Mouse (Mus musculus): ENCODE measurements at regions not wholly inside any gene's neighbourhood (a gene's known extent, or its start where the extent isn't known, plus 50 kb on each side); places are given as distances from the start of the nearest gene placed in this dataset.
A peak's percentile ranks its signal among the peaks of the same experiment; 100 is the strongest.

- no peak for DNase-seq (ENCODE audit: low spot score in 2 of 2)
Observed at GRCm38 (mm10) chr1:155041592-155041991, 57.8 kb downstream of the Ier5 start.

GRCm38 (mm10) chr1:155040939-155041371 is 58.5 kb downstream of the Ier5 start:
- DNase-seq (ENCODE audit: low spot score in 2 of 2) = no peak

GRCm38 (mm10) chr1:155040086-155040726 is 59.2 kb downstream of the Ier5 start:
- DNase-seq (ENCODE audit: low spot score in 2 of 2) = peak; percentile 41 to 45

- peak; percentile 41 to 47 for DNase-seq (ENCODE audit: low spot score in 2 of 2)
Observed at GRCm38 (mm10) chr1:155038631-155039625, 60.5 kb downstream of the Ier5 start.

GRCm38 (mm10) chr1:155037479-155037878 is 62.0 kb downstream of the Ier5 start:
- no peak for DNase-seq (ENCODE audit: low spot score in 2 of 2)

- no peak for DNase-seq (ENCODE audit: low spot score in 2 of 2)
Observed at GRCm38 (mm10) chr1:155030908-155031307, 68.5 kb downstream of the Ier5 start.

- DNase-seq (ENCODE audit: low spot score in 2 of 2) = no peak
Observed at GRCm38 (mm10) chr1:155029195-155029879, 70.1 kb downstream of the Ier5 start.

GRCm38 (mm10) chr1:155028735-155029134 is 70.7 kb downstream of the Ier5 start:
- DNase-seq (ENCODE audit: low spot score in 2 of 2) = peak in 1 of 2 experiments; percentile 63

- no peak for DNase-seq (ENCODE audit: low spot score in 2 of 2)
Observed at GRCm38 (mm10) chr1:155028147-155028546, 71.3 kb downstream of the Ier5 start.

GRCm38 (mm10) chr1:155027583-155027982 is 71.9 kb downstream of the Ier5 start:
- DNase-seq (ENCODE audit: low spot score in 2 of 2) = no peak

GRCm38 (mm10) chr1:155025862-155026478 is 73.5 kb downstream of the Ier5 start:
- DNase-seq (ENCODE audit: low spot score in 2 of 2) = peak; percentile 47 to 82

GRCm38 (mm10) chr1:155023324-155023723 is 76.1 kb downstream of the Ier5 start:
- no peak for DNase-seq (ENCODE audit: low spot score in 2 of 2)

- no peak for DNase-seq (ENCODE audit: low spot score in 2 of 2)
Observed at GRCm38 (mm10) chr1:155015669-155016068, 83.8 kb downstream of the Ier5 start.

GRCm38 (mm10) chr1:155014944-155015343 is 84.5 kb downstream of the Ier5 start:
- no peak for DNase-seq (ENCODE audit: low spot score in 2 of 2)

- peak in 1 of 2 experiments; percentile 15 for DNase-seq (ENCODE audit: low spot score in 2 of 2)
Observed at GRCm38 (mm10) chr1:155013784-155014183, 85.7 kb downstream of the Ier5 start.

GRCm38 (mm10) chr1:155013361-155013760 is 86.1 kb downstream of the Ier5 start:
- peak; percentile 34 to 49 for DNase-seq (ENCODE audit: low spot score in 2 of 2)

- peak; percentile 59 to 83 for DNase-seq (ENCODE audit: low spot score in 2 of 2)
Observed at GRCm38 (mm10) chr1:155006539-155007486, 92.6 kb downstream of the Ier5 start.

- no peak for DNase-seq (ENCODE audit: low spot score in 2 of 2)
Observed at GRCm38 (mm10) chr1:155006099-155006498, 93.3 kb downstream of the Ier5 start.

- DNase-seq (ENCODE audit: low spot score in 2 of 2) = no peak
Observed at GRCm38 (mm10) chr1:155000301-155000700, 99.1 kb downstream of the Ier5 start.

- no peak for DNase-seq (ENCODE audit: low spot score in 2 of 2)
Observed at GRCm38 (mm10) chr1:154999501-155000131, 99.8 kb downstream of the Ier5 start.

Measured in heart, adult 9 months (tissue).